Mouse (Mus musculus) forebrain, embryonic 11.5 days (tissue): Measurements from ENCODE around the gene BC025920. TPM values are rescaled to one million over a fixed set of nuclear protein-coding genes. Genes with fewer than 3 reads are reported as not detected.
A peak's percentile ranks its signal among the peaks of the same experiment; 100 is the strongest.

Experiments used
- ATAC-seq: fragments of 200-750 bp; cut with Nextera tagmentation; replicated peaks from 2 replicates; pipeline ENCODE4 v1.8.0; 2017; ENCODE audit warnings: moderate TSS enrichment; ENCODE audit not compliant: low FRiP score
- DNase-seq: peaks from one replicate; pipeline ENCODE4 v3.0.0-alpha.2; 2017; ENCODE audit warnings: low spot score
- H3K27ac ChIP-seq: fragments of 300-500 bp; sonication (generic); 2 replicates; pipeline ENCODE4 v1.5.1; 2014; ENCODE audit warnings: low read depth, low read length
- H3K27me3 ChIP-seq: fragments of 300-500 bp; sonication (generic); 2 replicates; pipeline ENCODE4 v1.6.1; 2014; ENCODE audit warnings: mild to moderate bottlenecking, low read length, mixed read lengths; ENCODE audit not compliant: control insufficient read depth, insufficient read depth
- H3K36me3 ChIP-seq: fragments of 300-500 bp; sonication (generic); 2 replicates; pipeline ENCODE4 v1.6.1; 2014; ENCODE audit warnings: mild to moderate bottlenecking, low read length, moderate library complexity, mixed read lengths; ENCODE audit not compliant: control insufficient read depth, insufficient read depth
- H3K4me1 ChIP-seq: fragments of 300-500 bp; sonication (generic); replicated peaks from 2 replicates; pipeline ENCODE4 v1.6.1; 2014; ENCODE audit warnings: low read length, mixed read lengths; ENCODE audit not compliant: control insufficient read depth, insufficient read depth
- H3K4me2 ChIP-seq: fragments of 300-500 bp; sonication (generic); 2 replicates; pipeline ENCODE4 v1.6.1; 2014; ENCODE audit warnings: low read depth, mild to moderate bottlenecking, low read length, moderate library complexity, mixed read lengths; ENCODE audit not compliant: severe bottlenecking
- H3K4me3 ChIP-seq: fragments of 300-500 bp; sonication (generic); 2 replicates; pipeline ENCODE4 v1.5.1; 2014; ENCODE audit warnings: low read depth, low read length
- H3K9ac ChIP-seq: fragments of 300-500 bp; sonication (generic); 2 replicates; pipeline ENCODE4 v1.6.1; 2014; ENCODE audit warnings: low read length
- H3K9me3 ChIP-seq: fragments of 300-500 bp; sonication (generic); 2 replicates; pipeline ENCODE4 v1.6.1; 2016; ENCODE audit warnings: low read length, mixed read lengths; ENCODE audit not compliant: control insufficient read depth
- WGBS: fragments of 180-500 bp; shearing (Covaris S2); extraction: QIAGEN DNeasy Blood & Tissue Kit; methylation state at CpG from one replicate; pipeline ENCODE4 v1.1.7; 2014; 5-methylcytosine and 5-hydroxymethylcytosine counted together
- polyA plus RNA-seq: library from polyadenylated mRNA; unstranded; fragments of >200 nt; fragmentation: Nextera tagmentation; extraction: Ambion mirVana; gene quantifications from 2 replicates; pipeline ENCODE4 v1.2.1, GENCODE M21; 2014

Gene BC025920
- polyA plus RNA-seq, 1 experiment from 2014 or later = 1.6 TPM

- 0% methylated on average over 32 of the region's 34 CpGs for WGBS
- ATAC-seq (peak; percentile 78), DNase-seq (peak; percentile 99)
- Histone ChIP-seq H3K4me2 (peak overlapping the region; percentile 69), H3K27ac (peak overlapping the region; percentile 65), H3K36me3 (no peaks in the 10 kb centered on the region), H3K4me1 (peaks cover 47% of the 10 kb centered on the region), H3K27me3 (peaks cover 70% of the 10 kb centered on the region), H3K9ac (no peak overlapping the region; the same call in 1 of the 2 replicates), H3K9me3 (no peaks in the 10 kb centered on the region), H3K4me3 (peak overlapping the region; percentile 30)
Observed at GRCm38 (mm10) chr10:81570831-81571500, 35.1 kb upstream of the BC025920 start.

DNA sequence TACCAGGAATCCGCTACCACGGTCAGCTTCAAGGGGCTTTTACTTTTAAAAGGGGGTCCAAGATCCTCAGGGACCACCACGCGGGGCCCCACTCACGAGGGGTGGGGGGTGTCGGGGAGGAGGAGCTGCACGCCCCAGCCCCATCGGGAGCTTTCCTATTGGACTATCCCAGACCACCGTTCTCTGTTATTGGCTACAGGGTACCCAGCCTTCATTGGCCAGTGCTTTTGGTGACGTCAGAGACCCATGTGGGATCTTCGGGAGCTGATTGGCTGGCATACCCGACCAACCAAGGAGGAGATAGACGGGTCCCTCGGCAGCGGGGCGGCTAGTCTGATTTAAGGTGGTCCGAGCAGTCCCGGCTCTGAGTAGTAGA, 34.6 kb upstream of the BC025920 start:
- Histone ChIP-seq H3K4me2 (peak overlapping the region; percentile 69), H3K27me3 (peaks cover 70% of the 10 kb centered on the region), H3K4me3 (peak overlapping the region; percentile 30), H3K36me3 (no peaks in the 10 kb centered on the region), H3K9ac (no peak overlapping the region; the same call in 1 of the 2 replicates), H3K9me3 (no peaks in the 10 kb centered on the region), H3K27ac (0 out of 2 replicates have a peak overlapping the region, but pooled peaks have one; percentile 53), H3K4me1 (peaks cover 48% of the 10 kb centered on the region)
- DNase-seq (peak; percentile 95), ATAC-seq (peak; percentile 91)
- 0% methylated on average over 18 of the region's 18 CpGs for WGBS

GRCm38 (mm10) chr10:81572133-81572671, 33.9 kb upstream of the BC025920 start:
- Histone ChIP-seq H3K9me3 (no peaks in the 10 kb centered on the region), H3K9ac (no peak overlapping the region; the same call in 1 of the 2 replicates), H3K4me1 (peaks cover 48% of the 10 kb centered on the region), H3K4me2 (peak overlapping the region; percentile 69), H3K27ac (no peak overlapping the region), H3K27me3 (peaks cover 71% of the 10 kb centered on the region), H3K36me3 (no peaks in the 10 kb centered on the region), H3K4me3 (no peak overlapping the region)
- WGBS = under 1% methylated on average over 9 of the region's 9 CpGs
- no peak for ATAC-seq
- no peak for DNase-seq

DNA sequence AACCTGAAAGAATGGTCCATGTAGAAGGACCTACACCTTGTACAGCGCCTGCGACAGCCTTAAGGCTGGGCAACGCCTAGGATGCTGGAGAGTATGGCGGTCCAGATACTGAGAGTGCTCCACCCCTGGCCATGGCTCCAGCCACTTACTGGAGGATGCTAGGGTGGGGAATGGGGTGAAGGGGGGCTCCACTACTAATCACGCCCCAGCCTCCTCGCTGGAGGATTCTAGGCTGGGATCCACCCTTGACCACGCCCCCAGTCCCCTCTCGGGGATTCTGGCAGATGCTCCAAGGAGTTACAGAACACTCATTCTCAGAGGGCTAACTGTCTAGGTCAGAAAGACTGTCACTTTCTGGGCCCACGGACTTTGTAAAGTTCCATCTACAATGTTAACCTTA, 33.1 kb upstream of the BC025920 start:
- no peaks in the 10 kb centered on the region for H3K9me3 ChIP-seq
- H3K4me1 ChIP-seq = peaks cover 48% of the 10 kb centered on the region
- DNase-seq = no peak
- no peaks in the 10 kb centered on the region for H3K36me3 ChIP-seq
- ATAC-seq = no peak
- peaks cover 69% of the 10 kb centered on the region for H3K27me3 ChIP-seq
- H3K9ac ChIP-seq = no peak overlapping the region
- 9% methylated on average over 9 of the region's 9 CpGs for WGBS
- no peak overlapping the region for H3K4me2 ChIP-seq
- no peak overlapping the region for H3K27ac ChIP-seq
- H3K4me3 ChIP-seq = no peak overlapping the region

DNA sequence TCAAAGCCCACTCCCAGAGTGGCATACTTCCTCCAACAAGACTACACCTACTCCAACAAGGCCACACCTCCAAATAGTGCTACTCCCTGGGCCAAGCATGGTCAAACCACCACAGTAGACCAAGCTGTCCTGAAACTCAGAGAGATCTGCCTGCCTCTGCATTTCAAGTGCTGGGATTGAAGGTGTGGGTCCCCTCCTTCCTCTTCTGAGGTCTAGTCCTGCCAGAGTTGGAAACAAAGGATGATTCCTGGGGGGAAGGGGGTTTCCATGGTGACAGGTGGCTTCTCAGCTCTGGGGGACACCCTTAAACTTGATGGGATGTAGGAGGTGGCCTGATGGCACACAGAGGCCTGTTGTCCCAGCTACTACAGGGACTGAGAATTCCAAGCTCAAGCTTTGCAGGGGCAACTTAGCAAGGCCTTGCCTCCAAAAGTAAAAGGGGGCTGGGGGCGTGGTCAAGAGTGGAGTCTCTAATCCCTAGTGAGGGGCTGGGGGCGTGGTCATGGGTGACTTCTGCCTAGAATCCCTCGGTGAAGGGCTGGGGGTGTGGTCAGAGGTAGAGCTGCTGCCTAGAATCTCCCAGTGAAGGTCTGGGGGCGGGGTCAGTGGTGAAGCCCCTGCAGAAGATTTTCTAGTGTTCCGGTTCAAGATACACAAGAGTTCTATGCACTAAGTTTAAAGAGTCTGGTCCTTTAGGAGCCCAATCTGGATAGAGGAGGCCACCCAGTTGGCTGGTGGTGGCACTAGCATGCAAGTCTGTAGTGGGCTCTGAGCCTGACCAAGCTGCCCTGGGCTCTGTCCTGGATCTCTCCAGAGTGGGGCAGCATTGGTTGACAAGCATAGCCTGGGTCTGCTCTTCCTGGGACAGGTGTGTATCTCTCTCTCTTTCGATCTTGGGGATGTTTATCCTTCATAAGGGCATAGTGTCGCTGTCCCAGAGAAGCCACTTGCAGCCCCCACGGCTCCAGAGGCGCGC, 31.7 kb upstream of the BC025920 start, which contains the start of gene Tle2:
Tle2 (plus strand) TSS at position 481 of the 976 bp plus-strand sequence.
- Histone ChIP-seq H3K27ac (no peak within 1 kb of the TSS), H3K9me3 (no peaks in the 10 kb centered on the region), H3K36me3 (no peaks in the 10 kb centered on the region), H3K4me3 (peak within 1 kb of the TSS; percentile 39), H3K4me1 (peaks cover 37% of the 10 kb centered on the region), H3K9ac (peak within 1 kb of the TSS; percentile 53), H3K4me2 (peak within 1 kb of the TSS; percentile 54), H3K27me3 (peaks cover 64% of the 10 kb centered on the region)
- no peak for DNase-seq
- WGBS = 19% methylated on average over 10 of the region's 10 CpGs
- ATAC-seq = no peak

- no peak overlapping the region for H3K27ac ChIP-seq
- no peaks in the 10 kb centered on the region for H3K36me3 ChIP-seq
- H3K4me2 ChIP-seq = peak overlapping the region; percentile 54
- 0% methylated on average over 30 of the region's 30 CpGs for WGBS
- DNase-seq (no peak), ATAC-seq (no peak)
- H3K9me3 ChIP-seq = no peaks in the 10 kb centered on the region
- H3K9ac ChIP-seq = peak overlapping the region; percentile 53
- H3K27me3 ChIP-seq = peaks cover 59% of the 10 kb centered on the region
- H3K4me1 ChIP-seq = peaks cover 30% of the 10 kb centered on the region
- peak overlapping the region; percentile 39 for H3K4me3 ChIP-seq
Observed at GRCm38 (mm10) chr10:81575208-81575631, 30.9 kb upstream of the BC025920 start.

- Histone ChIP-seq H3K9me3 (no peaks in the 10 kb centered on the region), H3K4me1 (peaks cover 27% of the 10 kb centered on the region), H3K27ac (no peak overlapping the region), H3K4me2 (peak overlapping the region; percentile 54), H3K4me3 (peak overlapping the region; percentile 39), H3K36me3 (no peaks in the 10 kb centered on the region), H3K9ac (peak overlapping the region; percentile 53), H3K27me3 (peaks cover 59% of the 10 kb centered on the region)
- ATAC-seq = no peak
- WGBS = 2% methylated on average over 6 of the region's 6 CpGs
- no peak for DNase-seq
Observed at GRCm38 (mm10) chr10:81575695-81576094, 30.4 kb upstream of the BC025920 start.

DNA sequence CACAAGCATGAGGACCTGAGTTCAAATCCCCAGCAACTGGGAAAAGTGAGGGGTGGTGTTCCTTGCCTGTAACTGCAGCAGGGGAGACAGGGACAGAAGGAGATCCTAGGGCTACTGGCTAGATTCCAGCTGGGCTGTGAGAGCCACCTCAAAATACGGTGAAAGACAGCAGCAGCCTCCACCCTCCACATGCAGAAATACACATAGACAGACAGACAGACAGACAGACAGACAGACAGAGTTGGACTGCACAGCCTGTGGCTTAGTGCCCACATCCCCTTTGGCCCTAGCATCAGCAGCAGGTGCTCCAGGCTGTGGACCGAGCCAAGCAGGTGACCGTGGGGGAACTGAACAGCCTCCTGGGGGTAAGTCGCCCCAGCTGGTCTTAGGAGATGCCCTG, 26.1 kb upstream of the BC025920 start:
- no peak for ATAC-seq
- no peak overlapping the region for H3K4me2 ChIP-seq
- no peaks in the 10 kb centered on the region for H3K9me3 ChIP-seq
- H3K9ac ChIP-seq = no peak overlapping the region
- no peak for DNase-seq
- no peak overlapping the region for H3K4me3 ChIP-seq
- H3K4me1 ChIP-seq = peaks cover 13% of the 10 kb centered on the region
- no peaks in the 10 kb centered on the region for H3K36me3 ChIP-seq
- H3K27ac ChIP-seq = no peak overlapping the region
- 60% methylated on average over 4 of the region's 4 CpGs for WGBS
- peaks cover 33% of the 10 kb centered on the region for H3K27me3 ChIP-seq
